Mouse (Mus musculus) embryonic facial prominence, embryonic 14.5 days (tissue): ENCODE measurements around the gene Nts. TPM values are rescaled to one million over a fixed set of nuclear protein-coding genes. Genes with fewer than 3 reads are reported as not detected.
"Not testable (repeated sequence)": the region's sequence is repeated elsewhere in the genome, so short reads cannot be mapped to it uniquely, and the experiment has no call there.

Source experiments
- ATAC-seq: fragments of 200-750 bp; cut with Nextera tagmentation; 2 replicates; pipeline ENCODE4 v1.8.0; 2017; ENCODE audit warnings: low read depth, moderate number of reproducible peaks, moderate TSS enrichment
- DNase-seq: peaks from one replicate; pipeline ENCODE4 v3.0.0-alpha.2; 2015; ENCODE audit warnings: low spot score
- H3K27ac ChIP-seq: fragments of 300-500 bp; sonication (generic); replicated peaks from 2 replicates; pipeline ENCODE4 v1.5.1; 2014; ENCODE audit warnings: low read depth, mild to moderate bottlenecking, low read length, moderate library complexity
- H3K27me3 ChIP-seq: fragments of 300-500 bp; sonication (generic); replicated peaks from 2 replicates; pipeline ENCODE4 v1.6.1; 2014; ENCODE audit warnings: low read length; ENCODE audit not compliant: control insufficient read depth, insufficient read depth
- H3K36me3 ChIP-seq: fragments of 300-500 bp; sonication (generic); 2 replicates; pipeline ENCODE4 v1.6.1; 2014; ENCODE audit warnings: low read length, mixed read lengths; ENCODE audit not compliant: control insufficient read depth, insufficient read depth
- H3K4me1 ChIP-seq: fragments of 300-500 bp; sonication (generic); 2 replicates; pipeline ENCODE4 v1.6.1; 2014; ENCODE audit warnings: antibody characterized with exemption, low read length; ENCODE audit not compliant: control insufficient read depth, insufficient read depth
- H3K4me2 ChIP-seq: fragments of 300-500 bp; sonication (generic); 2 replicates; pipeline ENCODE4 v1.6.1; 2014; ENCODE audit warnings: low read depth, mild to moderate bottlenecking, low read length, moderate library complexity, mixed read lengths
- H3K4me3 ChIP-seq: fragments of 300-500 bp; sonication (generic); 2 replicates; pipeline ENCODE4 v1.5.1; 2014; ENCODE audit warnings: low read depth, mild to moderate bottlenecking, low read length
- H3K9ac ChIP-seq: fragments of 300-500 bp; sonication (generic); 2 replicates; pipeline ENCODE4 v1.6.1; 2014; ENCODE audit warnings: low read depth, mild to moderate bottlenecking, low read length, moderate library complexity, mixed read lengths
- H3K9me3 ChIP-seq: fragments of 300-500 bp; sonication (generic); 2 replicates; pipeline ENCODE4 v1.6.1; 2016; ENCODE audit warnings: low read length; ENCODE audit not compliant: control insufficient read depth
- WGBS: fragments of 180-500 bp; shearing (Covaris S2); extraction: QIAGEN DNeasy Blood & Tissue Kit; methylation state at CpG from one replicate; pipeline ENCODE4 v1.1.7; 2014; 5-methylcytosine and 5-hydroxymethylcytosine counted together
- polyA plus RNA-seq: library from polyadenylated mRNA; unstranded; fragments of >200 nt; fragmentation: Nextera tagmentation; extraction: Ambion mirVana; gene quantifications from 2 replicates; pipeline ENCODE4 v1.2.1, GENCODE M21; 2014

Gene Nts
- polyA plus RNA-seq, 1 experiment from 2014 or later: 4.7 TPM

- no peak overlapping the region for H3K9ac ChIP-seq
- H3K4me3 ChIP-seq: no peak overlapping the region
- DNase-seq: peak; percentile 50
- WGBS: 10% methylated on average over 7 of the region's 7 CpGs
- no peaks in the 10 kb centered on the region for H3K4me1 ChIP-seq
- no peak overlapping the region for H3K27ac ChIP-seq
- H3K27me3 ChIP-seq: no peaks in the 10 kb centered on the region
- no peaks in the 10 kb centered on the region for H3K36me3 ChIP-seq
- H3K9me3 ChIP-seq: no peaks in the 10 kb centered on the region
- ATAC-seq: no peak
- H3K4me2 ChIP-seq: no peak overlapping the region
These were observed 38.5 kb downstream of the Nts start for GRCm38 (mm10) chr10:102451756-102452155.

DNA sequence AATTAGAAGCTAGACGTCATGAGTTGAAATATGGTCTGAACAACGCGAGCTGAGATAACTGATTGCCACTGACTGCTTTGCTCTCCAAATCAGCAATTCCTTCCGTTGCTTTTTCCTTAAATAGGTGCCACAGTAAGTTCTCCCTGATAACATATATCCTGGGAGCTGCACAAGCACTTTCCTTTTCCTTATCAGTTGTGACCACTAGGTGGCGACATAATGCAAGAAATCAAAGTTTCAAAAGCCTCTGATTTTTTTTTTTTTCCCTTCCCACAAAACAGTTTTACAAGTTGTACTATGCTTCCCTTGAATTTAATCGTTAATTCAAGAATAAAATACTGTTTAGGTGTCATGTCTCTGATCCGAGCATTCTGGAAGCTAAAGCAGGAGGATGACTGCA is 40.8 kb downstream of the Nts start:
- WGBS: 4% methylated on average over 7 of the region's 7 CpGs
- no peak overlapping the region for H3K9ac ChIP-seq
- no peaks in the 10 kb centered on the region for H3K4me1 ChIP-seq
- no peak overlapping the region for H3K27ac ChIP-seq
- ATAC-seq (no peak), DNase-seq (peak; percentile 79)
- no peak overlapping the region for H3K4me3 ChIP-seq
- no peak overlapping the region for H3K4me2 ChIP-seq
- H3K27me3 ChIP-seq: no peaks in the 10 kb centered on the region
- H3K9me3 ChIP-seq: no peaks in the 10 kb centered on the region
- H3K36me3 ChIP-seq: no peaks in the 10 kb centered on the region

GRCm38 (mm10) chr10:102444912-102445556 is 45.3 kb downstream of the Nts start:
- no peaks in the 10 kb centered on the region for H3K4me1 ChIP-seq
- no peaks in the 10 kb centered on the region for H3K36me3 ChIP-seq
- peak; percentile 12 for DNase-seq
- H3K9me3 ChIP-seq: no peaks in the 10 kb centered on the region
- ATAC-seq: peak; percentile 53; the same call in 1 of the 2 replicates
- WGBS: 23% methylated on average over 2 of the region's 2 CpGs
- no peak overlapping the region for H3K4me3 ChIP-seq
- H3K4me2 ChIP-seq: no peak overlapping the region
- H3K27ac ChIP-seq: no peak overlapping the region
- no peaks in the 10 kb centered on the region for H3K27me3 ChIP-seq
- H3K9ac ChIP-seq: no peak overlapping the region

DNA sequence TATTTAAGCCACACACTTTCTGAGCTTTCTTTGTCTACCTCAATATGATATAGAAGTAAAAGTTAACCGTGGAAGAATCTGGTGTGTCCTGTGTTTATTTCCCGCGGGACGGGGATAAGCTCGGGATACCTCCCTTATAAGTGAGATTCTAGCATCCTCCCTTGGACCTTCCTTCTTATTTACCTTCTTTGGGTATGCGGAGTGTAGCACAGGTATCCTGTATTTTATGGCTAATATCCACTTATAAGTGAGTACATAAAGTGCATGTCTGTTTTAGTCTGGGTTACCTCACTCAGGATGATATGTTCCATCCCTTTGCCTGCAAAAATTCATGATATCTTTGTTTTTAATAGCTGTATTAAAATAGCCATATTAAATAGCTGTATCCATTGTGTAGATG is 54.8 kb downstream of the Nts start:
- not testable (repeated sequence) for H3K36me3 ChIP-seq, H3K9ac ChIP-seq, H3K4me3 ChIP-seq, H3K27ac ChIP-seq, H3K9me3 ChIP-seq, DNase-seq, H3K27me3 ChIP-seq, H3K4me1 ChIP-seq, ATAC-seq
- WGBS: 31% methylated on average over 6 of the region's 6 CpGs
- peak overlapping the region; percentile 42 for H3K4me2 ChIP-seq

DNA sequence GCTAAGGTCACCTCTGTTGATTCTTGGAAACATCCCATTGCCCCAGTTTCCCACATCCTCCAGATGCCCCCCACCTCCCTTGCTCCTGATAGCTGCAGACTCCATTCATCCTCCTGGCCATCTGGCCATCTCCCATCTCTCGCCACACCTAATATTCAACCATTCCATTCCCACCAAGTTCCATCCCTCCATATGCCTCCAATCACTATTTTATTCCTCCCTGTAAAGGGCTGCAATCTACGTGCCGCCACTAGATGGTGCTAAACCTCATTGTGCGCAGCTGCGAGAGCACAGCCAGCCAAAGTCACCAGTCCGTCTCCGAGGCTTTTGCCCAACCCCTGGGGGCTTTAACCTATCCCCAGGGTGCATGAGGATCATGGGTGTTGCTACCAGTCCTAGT is 55.2 kb downstream of the Nts start:
- ATAC-seq: peak; percentile 50; the same call in 1 of the 2 replicates

More for the DNA sequence above, 55.2 kb downstream of the Nts start:
- peak overlapping the region; percentile 42; the same call in 1 of the 2 replicates for H3K4me2 ChIP-seq
- H3K4me3 ChIP-seq, DNase-seq, H3K9ac ChIP-seq, H3K36me3 ChIP-seq, H3K9me3 ChIP-seq, H3K4me1 ChIP-seq, H3K27me3 ChIP-seq, H3K27ac ChIP-seq: not testable (repeated sequence)
- WGBS: 6% methylated on average over 5 of the region's 7 CpGs

Other genes starting within 250 kb of the Nts start
- gene Rassf9, start 21.7 kb upstream of the Nts start, polyA plus RNA-seq: 3.8 and 5.4 TPM in 2 replicates